Mouse (Mus musculus): ENCODE results near the gene Syngr3. TPM values are rescaled to one million over a fixed set of nuclear protein-coding genes. Genes with fewer than 3 reads are reported as not detected.

Syngr3 gene
- polyA plus RNA-seq, 1 experiment = 0.13 TPM

- no peak for TF ChIP-seq GATA1 (IDR thresholded peaks at IDR 0.05; ENCODE audit: low read length)
These were observed 31.6 kb downstream of the Syngr3 start, which contains the start of gene Npw for GRCm38 (mm10) chr17:24658017-24658758. Gene Npw, minus strand, starts transcription at chr17:24658457.

GRCm38 (mm10) chr17:24654969-24655368 lies 34.8 kb downstream of the Syngr3 start:
- TF ChIP-seq GATA1 (IDR thresholded peaks at IDR 0.05; ENCODE audit: low read length) = no peak

GRCm38 (mm10) chr17:24653967-24654710 lies 35.6 kb downstream of the Syngr3 start:
- no peak for TF ChIP-seq GATA1 (IDR thresholded peaks at IDR 0.05; ENCODE audit: low read length)

GRCm38 (mm10) chr17:24651835-24652234 lies 37.9 kb downstream of the Syngr3 start:
- no peak for TF ChIP-seq GATA1 (IDR thresholded peaks at IDR 0.05; ENCODE audit: low read length)

DNA sequence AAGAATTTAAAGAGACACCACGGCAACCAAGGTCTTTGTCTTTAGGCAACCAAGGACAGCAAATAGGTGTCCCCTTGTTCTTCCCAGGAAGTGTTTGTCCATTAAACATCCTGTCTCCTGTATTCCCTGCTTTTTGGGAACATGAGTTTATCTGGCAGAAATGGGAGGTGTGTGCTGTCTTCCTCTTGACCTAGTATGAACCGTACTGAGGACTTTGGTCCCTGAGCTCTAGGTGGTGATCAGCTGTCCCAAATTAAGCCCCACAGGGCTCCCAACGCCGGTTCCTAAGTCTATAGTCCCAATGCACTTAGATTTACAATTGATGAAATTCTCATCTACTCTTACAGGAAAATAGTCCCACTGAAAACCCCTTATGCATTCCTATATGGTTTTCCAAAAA lies 39.0 kb downstream of the Syngr3 start:
- no peak for TF ChIP-seq GATA1 (IDR thresholded peaks at IDR 0.05; ENCODE audit: low read length)

GRCm38 (mm10) chr17:24650070-24650616 lies 39.6 kb downstream of the Syngr3 start, which contains the start of gene Slc9a3r2:
Gene Slc9a3r2, minus strand, starts transcription at chr17:24650327.
- TF ChIP-seq GATA1 (IDR thresholded peaks at IDR 0.05; ENCODE audit: low read length) = no peak

DNA sequence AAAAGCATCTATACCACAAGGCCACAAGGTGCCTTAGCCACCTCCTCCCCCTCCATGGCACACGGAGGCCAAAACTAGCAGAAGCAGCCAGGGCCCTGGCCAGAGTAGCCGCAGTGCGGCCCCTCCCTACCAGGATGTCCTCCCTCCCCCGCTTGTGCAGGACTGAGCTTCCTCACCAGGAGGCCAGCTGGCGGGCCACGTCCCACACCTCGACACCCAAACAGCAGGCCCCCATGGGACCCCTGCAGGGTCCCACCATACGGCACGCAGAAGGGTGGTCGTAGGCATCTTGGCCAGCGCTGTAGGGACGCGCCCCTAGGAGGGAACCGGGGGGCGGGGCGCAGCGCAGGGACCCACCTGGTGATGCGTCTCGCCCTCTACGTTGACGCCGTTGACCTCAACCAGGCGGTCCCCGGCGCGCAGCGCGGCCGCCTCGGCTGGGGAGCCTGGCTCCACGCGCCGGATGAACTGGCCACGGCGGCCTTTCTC lies 40.1 kb downstream of the Syngr3 start:
- TF ChIP-seq GATA1 (IDR thresholded peaks at IDR 0.05; ENCODE audit: low read length) = no peak

DNA sequence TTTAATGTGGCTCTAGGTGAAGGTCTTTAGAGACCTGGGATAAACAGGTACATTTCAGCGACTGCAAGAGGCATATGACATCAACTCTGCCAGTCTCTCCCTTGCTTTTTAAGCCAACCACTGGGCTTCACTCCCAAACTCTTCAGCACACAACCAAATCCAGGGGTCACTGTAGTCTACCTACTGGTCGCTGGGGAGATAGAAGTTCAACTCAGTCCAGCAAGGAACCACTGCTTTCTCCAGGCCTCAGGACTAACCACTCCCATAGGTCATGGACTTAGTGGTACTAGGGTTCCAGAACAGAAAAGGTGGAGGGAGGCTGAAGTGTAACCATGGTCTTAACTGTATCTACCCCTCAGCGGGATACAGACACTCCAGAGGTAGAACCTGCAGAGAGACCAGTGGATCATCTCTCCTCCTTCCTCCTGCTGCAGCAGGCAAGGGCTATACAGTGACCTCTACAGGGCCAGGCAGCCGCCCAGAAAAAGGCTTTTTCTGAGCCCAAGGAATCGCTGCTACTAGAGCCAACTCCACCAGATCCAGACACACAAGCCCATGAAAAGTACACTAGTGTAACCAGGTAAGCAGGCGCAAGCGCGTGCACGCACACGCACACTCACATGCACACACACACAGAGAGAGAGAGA lies 40.9 kb downstream of the Syngr3 start:
- no peak for TF ChIP-seq GATA1 (IDR thresholded peaks at IDR 0.05; ENCODE audit: low read length)

DNA sequence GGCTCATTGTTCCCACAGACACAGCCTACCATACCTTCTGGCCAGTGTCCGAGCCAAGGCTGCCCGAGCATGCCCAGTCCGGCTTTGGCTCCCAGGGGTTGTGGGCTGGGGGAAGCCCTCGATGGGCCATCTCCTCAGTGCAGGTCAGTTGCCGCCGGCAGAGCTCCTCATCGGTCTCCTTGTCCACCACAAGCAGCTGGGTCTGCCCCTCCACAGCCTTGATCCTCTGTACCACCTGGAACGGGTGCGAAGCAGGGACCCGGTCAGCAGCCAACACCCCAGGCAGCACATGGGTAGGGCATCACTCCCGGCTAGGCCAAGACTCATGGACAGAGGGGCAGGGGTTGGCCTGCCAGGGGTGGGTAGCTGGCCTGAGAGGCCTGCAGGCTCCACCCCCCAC lies 42.3 kb downstream of the Syngr3 start:
- no peak for TF ChIP-seq GATA1 (IDR thresholded peaks at IDR 0.05; ENCODE audit: low read length)

GRCm38 (mm10) chr17:24646381-24646780 lies 43.4 kb downstream of the Syngr3 start:
- no peak for TF ChIP-seq GATA1 (IDR thresholded peaks at IDR 0.05; ENCODE audit: low read length)

- TF ChIP-seq GATA1 (IDR thresholded peaks at IDR 0.05; ENCODE audit: low read length) = no peak
These were observed 43.8 kb downstream of the Syngr3 start for GRCm38 (mm10) chr17:24645916-24646315.

DNA sequence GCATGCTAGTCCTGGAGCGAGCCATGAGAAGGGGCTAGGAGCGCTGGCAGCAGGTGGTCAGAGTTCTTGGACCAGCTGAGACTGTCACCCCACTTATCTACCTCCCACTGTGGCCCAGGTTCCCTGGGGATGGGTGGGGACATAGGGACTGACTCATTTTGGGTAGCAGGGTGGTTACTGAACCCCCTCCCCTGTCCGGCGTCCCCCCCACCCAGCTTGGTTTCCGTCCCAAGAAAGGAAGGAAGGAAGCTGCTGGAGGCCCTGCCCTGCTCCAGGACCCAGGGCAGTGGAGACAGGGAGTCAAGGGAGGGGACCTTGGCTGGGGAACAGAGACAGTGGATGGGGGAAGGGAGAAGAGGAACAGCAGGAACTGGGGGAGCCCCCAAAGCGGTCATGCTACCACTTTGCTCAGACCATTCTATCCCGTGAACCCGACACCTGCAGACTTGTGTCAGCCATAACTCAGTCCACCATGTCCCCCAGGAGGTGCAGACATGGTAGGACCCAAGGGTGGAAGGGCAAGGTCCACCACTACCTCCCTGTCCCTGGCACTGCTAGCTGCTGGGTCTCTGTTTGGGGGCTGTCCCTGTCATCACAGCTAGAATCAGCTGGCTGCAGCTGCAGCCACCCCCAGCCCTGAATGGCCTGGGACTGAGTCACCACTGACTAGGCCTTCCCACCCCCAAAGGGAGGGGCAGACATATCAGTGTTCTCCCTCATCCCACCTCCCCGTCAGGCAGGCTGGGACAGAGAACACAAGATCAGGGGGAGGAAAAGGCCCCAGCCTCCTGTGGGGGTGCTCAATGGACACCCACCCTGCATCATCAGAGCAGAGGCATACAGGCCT lies 44.7 kb downstream of the Syngr3 start:
- no peak for TF ChIP-seq GATA1 (IDR thresholded peaks at IDR 0.05; ENCODE audit: low read length)

DNA sequence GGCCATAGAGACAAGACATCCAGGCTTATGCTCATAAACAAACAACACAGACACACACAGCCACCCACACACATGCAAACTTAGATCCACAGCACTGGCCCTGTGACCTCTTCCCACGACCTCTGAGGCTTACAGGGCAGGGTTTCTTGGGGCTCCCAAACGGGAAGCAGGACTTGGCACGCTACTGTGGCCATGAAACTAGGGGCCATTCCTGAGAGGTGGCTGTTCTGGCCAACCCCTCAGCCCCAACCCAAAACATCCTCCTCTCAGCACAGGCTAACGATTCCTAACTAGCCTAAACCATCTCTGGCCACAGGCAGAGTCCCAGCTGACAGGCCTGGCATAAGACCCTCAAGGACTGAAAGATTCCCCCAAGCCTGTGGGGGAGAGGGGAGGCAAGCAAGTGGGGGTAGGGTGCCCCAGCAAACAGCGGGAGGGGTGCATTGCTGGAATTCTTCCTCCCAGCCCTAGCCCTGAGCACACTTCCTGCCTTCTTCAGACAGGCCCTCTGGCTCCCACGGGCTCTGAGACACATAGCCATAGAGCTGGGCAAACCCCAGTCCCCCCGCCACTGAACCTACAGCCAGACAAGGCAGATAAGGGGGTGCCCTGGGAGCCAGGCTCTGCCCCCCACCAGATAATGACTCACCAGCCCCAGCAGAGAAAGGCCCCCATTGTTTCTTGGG lies 45.6 kb downstream of the Syngr3 start:
- no peak for TF ChIP-seq GATA1 (IDR thresholded peaks at IDR 0.05; ENCODE audit: low read length)

DNA sequence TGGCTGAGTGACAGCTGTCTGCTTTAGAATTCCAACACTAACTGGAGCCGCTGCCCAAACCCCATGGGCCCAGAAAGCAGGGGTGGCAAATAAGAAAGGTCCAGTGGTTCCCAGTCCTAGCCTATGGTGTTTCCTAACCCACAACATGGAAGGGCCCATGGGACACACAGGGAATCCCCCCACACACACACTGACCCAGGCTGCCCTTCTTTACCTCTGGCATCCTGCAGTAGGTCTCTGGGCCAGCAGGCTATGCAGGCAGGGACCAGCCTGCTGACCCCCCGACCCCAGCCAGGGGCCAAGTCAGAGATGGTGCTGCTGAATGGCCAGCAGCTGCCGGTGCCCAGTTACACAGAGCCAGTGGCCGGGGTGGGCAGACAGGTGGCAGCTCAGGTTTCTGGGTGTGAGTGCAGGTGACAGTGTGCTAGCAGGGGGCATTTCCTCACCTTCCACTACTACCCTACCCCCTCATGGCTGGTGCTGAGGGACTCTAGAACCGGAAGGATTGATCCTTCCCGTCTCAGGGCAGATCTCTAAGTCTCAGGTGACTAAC lies 46.9 kb downstream of the Syngr3 start:
- TF ChIP-seq GATA1 (IDR thresholded peaks at IDR 0.05; ENCODE audit: low read length) = no peak
